In genomic region chr12:8398852-8399251, GRCm38 (mm10) we compare ENCODE assay signal across 24 mouse cellular contexts.
DNase-seq lines count a peak whose midpoint lies in the region; ATAC-seq and TF ChIP-seq lines count a peak whose summit lies in the region.
"Had no signal": no experiment of that assay in that cellular context is flagged by ENCODE, and none has a peak within 500 bp of the region (broad histone marks: within the 10 kb centered on the region; RNA-seq: fewer than 3 reads in every experiment).

No protein-coding gene starts in this region.

- H3K4me3 ChIP-seq in gastrocnemius, adult 2 months, result no peak overlapping the region
- no peak overlapping the region for H3K4me3 ChIP-seq in layer of hippocampus, adult 2 months
- no peak overlapping the region for H3K4me3 ChIP-seq in midbrain, embryonic 11.5 days (ENCODE audit: low read depth, low read length)
- H3K4me3 ChIP-seq in midbrain, embryonic 13.5 days (replicated peaks), result no peak overlapping the region
- H3K4me3 ChIP-seq: embryonic facial prominence, embryonic 13.5 days; heart, embryonic 15.5 days; limb, embryonic 13.5 days; midbrain, embryonic 12.5 days; neural tube, embryonic 12.5 days had no signal

- TF ChIP-seq CTCF in gastrocnemius, adult 2 months (IDR thresholded peaks at IDR 0.05), result no peak
- TF ChIP-seq CTCF in layer of hippocampus, adult 2 months (conservative IDR thresholded peaks at IDR 0.05), result peak; percentile 64

- H3K4me1 ChIP-seq in midbrain, embryonic 11.5 days (ENCODE audit: control insufficient read depth, insufficient read depth, low read length), result peaks cover 7% of the 10 kb centered on the region; the same call in 1 of the 2 replicates
- no peaks in the 10 kb centered on the region for H3K4me1 ChIP-seq in midbrain, embryonic 13.5 days (replicated peaks)

- H3K27ac ChIP-seq in gastrocnemius, adult 2 months, result peak overlapping the region; percentile 20; the same call in 1 of the 2 replicates
- peak overlapping the region; percentile 55; the same call in 1 of the 2 replicates for H3K27ac ChIP-seq in layer of hippocampus, adult 2 months
- H3K27ac ChIP-seq in midbrain, embryonic 11.5 days (ENCODE audit: low read depth, low read length), result no peak overlapping the region
- H3K27ac ChIP-seq in midbrain, embryonic 13.5 days, result no peak overlapping the region
- H3K27ac ChIP-seq: embryonic facial prominence, embryonic 13.5 days; heart, embryonic 15.5 days; hindbrain, postnatal 0 days; limb, embryonic 13.5 days; liver, embryonic 14.5 days; midbrain, embryonic 12.5 days; neural tube, embryonic 12.5 days had no signal

- intact Hi-C loops in gastrocnemius, adult 2 months (cut with DNase I), result no loop called here

- WGBS in midbrain, embryonic 11.5 days, result 67% methylated on average over 3 of the region's 3 CpGs
- WGBS in midbrain, embryonic 13.5 days, result 68% methylated on average over 3 of the region's 3 CpGs

- H3K4me2 ChIP-seq in midbrain, embryonic 11.5 days, result no peak overlapping the region
- no peak overlapping the region for H3K4me2 ChIP-seq in midbrain, embryonic 13.5 days (replicated peaks)
- H3K4me2 ChIP-seq: embryonic facial prominence, embryonic 13.5 days; heart, embryonic 15.5 days; limb, embryonic 13.5 days; midbrain, embryonic 12.5 days; neural tube, embryonic 12.5 days had no signal

- H3K36me3 ChIP-seq in midbrain, embryonic 11.5 days (ENCODE audit: control insufficient read depth, insufficient read depth, low read length), result no peaks in the 10 kb centered on the region
- H3K36me3 ChIP-seq in midbrain, embryonic 13.5 days, result no peaks in the 10 kb centered on the region
- H3K36me3 ChIP-seq: embryonic facial prominence, embryonic 13.5 days; heart, embryonic 15.5 days; limb, embryonic 13.5 days; midbrain, embryonic 12.5 days; neural tube, embryonic 12.5 days had no signal

- no peak overlapping the region for H3K9ac ChIP-seq in midbrain, embryonic 11.5 days (ENCODE audit: low read length)
- H3K9ac ChIP-seq in midbrain, embryonic 13.5 days (replicated peaks), result no peak overlapping the region
- H3K9ac ChIP-seq: embryonic facial prominence, embryonic 13.5 days; heart, embryonic 15.5 days; limb, embryonic 13.5 days; liver, embryonic 14.5 days; midbrain, embryonic 12.5 days; neural tube, embryonic 12.5 days had no signal

- no peaks in the 10 kb centered on the region for H3K9me3 ChIP-seq in midbrain, embryonic 11.5 days (ENCODE audit: control insufficient read depth, low read length)
- H3K9me3 ChIP-seq in midbrain, embryonic 13.5 days, result no peaks in the 10 kb centered on the region
- H3K9me3 ChIP-seq: embryonic facial prominence, embryonic 13.5 days; heart, embryonic 15.5 days; limb, embryonic 13.5 days; midbrain, embryonic 12.5 days; neural tube, embryonic 12.5 days had no signal

- ATAC-seq in midbrain, embryonic 11.5 days (ENCODE audit: low FRiP score), result no peak
- no peak for ATAC-seq in midbrain, embryonic 13.5 days
- ATAC-seq: CD4-positive, CD25-positive, alpha-beta regulatory T cell, adult 4 months; forebrain, embryonic 14.5 days; hindbrain, postnatal 0 days had no signal

- H3K27me3 ChIP-seq in midbrain, embryonic 11.5 days (ENCODE audit: control insufficient read depth, insufficient read depth, low read length), result no peaks in the 10 kb centered on the region
- no peaks in the 10 kb centered on the region for H3K27me3 ChIP-seq in midbrain, embryonic 13.5 days
- H3K27me3 ChIP-seq: embryonic facial prominence, embryonic 13.5 days; heart, embryonic 15.5 days; limb, embryonic 13.5 days; midbrain, embryonic 12.5 days; neural tube, embryonic 12.5 days had no signal

- DNase-seq in gastrocnemius, adult 2 months, result no peak
- no peak for DNase-seq in gastrocnemius, postnatal 4 days (ENCODE audit: low spot score in 2 of 2)
- DNase-seq in layer of hippocampus, adult 2 months (ENCODE audit: low spot score in 2 of 2), result peak in 1 of 2 experiments; percentile 34
- DNase-seq in layer of hippocampus, adult 11-12 months (ENCODE audit: low spot score), result no peak
- DNase-seq in midbrain, embryonic 11.5 days (ENCODE audit: low spot score, missing footprints), result peak; percentile 44
- DNase-seq in thymus, postnatal 4 days, result no peak
- DNase-seq: adrenal gland, adult 2 months; cerebellum, adult 2 months; cerebellum, postnatal 25 days; embryo, embryonic 11 days; gastrocnemius, postnatal 25 days; kidney, adult 11 months; layer of hippocampus, postnatal 36 days; right cerebral cortex, postnatal 14 days had no signal

Comparison
In these comparisons a context has a peak if more than half of its experiments do, and no peak if none do; other contexts are left out.
1. H3K27ac ChIP-seq: peak in gastrocnemius, adult 2 months (single experiment) and layer of hippocampus, adult 2 months (single experiment); none in midbrain, embryonic 11.5 days (single experiment) and midbrain, embryonic 13.5 days (single experiment).